Mouse (Mus musculus) lung, postnatal 0 days (tissue): ENCODE results near the gene Trim29.

Source experiments
- CTCF ChIP-seq: IDR thresholded peaks from 2 replicates; pipeline ENCODE4 v1.5.1; 2016; ENCODE audit warnings: antibody characterized with exemption, mild to moderate bottlenecking
- EP300 ChIP-seq: IDR thresholded peaks from 2 replicates; pipeline ENCODE4 v1.6.1; 2016; ENCODE audit warnings: antibody characterized with exemption, mild to moderate bottlenecking, control low read depth

DNA sequence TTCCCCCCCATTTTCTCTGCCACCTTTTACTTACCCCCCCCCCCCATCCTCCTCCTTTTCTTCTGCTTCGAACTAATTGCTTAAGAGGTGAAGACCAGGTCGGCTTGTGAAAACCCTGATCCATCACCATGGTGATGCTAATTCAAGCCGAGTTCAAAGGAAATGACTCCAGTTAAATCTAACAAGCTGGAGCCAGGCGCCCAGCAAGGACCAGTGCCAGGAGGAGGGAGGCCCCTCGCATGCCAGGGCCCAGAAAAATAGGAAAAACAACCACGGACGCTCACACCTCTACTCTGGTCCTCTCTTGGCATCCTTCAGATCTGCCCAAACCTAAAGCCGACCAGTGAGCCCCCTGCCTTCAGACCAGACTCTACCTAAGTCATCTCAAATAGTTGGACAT lies 41.5 kb upstream of the Trim29 start:
- TF ChIP-seq CTCF, result no peak
- TF ChIP-seq EP300, result no peak
